Mouse (Mus musculus) embryonic facial prominence, embryonic 15.5 days (tissue): ENCODE results near the gene 6330409D20Rik. TPM values are rescaled to one million over a fixed set of nuclear protein-coding genes. Genes with fewer than 3 reads are reported as not detected.

Source experiments
- ATAC-seq: fragments of 200-750 bp; cut with Nextera tagmentation; 2 replicates; pipeline ENCODE4 v1.8.0; 2017; ENCODE audit warnings: low read depth, moderate TSS enrichment; ENCODE audit not compliant: insufficient number of reproducible peaks, low FRiP score, low TSS enrichment
- H3K27ac ChIP-seq: fragments of 300-500 bp; sonication (generic); replicated peaks from 2 replicates; pipeline ENCODE4 v1.5.1; 2015; ENCODE audit warnings: mild to moderate bottlenecking, inconsistent platforms
- H3K27me3 ChIP-seq: fragments of 300-500 bp; sonication (generic); 2 replicates; pipeline ENCODE4 v1.6.1; 2015; ENCODE audit warnings: inconsistent platforms
- H3K36me3 ChIP-seq: fragments of 300-500 bp; sonication (generic); 2 replicates; pipeline ENCODE4 v1.6.1; 2015; ENCODE audit warnings: mild to moderate bottlenecking, inconsistent platforms
- H3K4me1 ChIP-seq: fragments of 300-500 bp; sonication (generic); 2 replicates; pipeline ENCODE4 v1.6.1; 2015; ENCODE audit warnings: inconsistent platforms
- H3K4me2 ChIP-seq: fragments of 300-500 bp; sonication (generic); replicated peaks from 2 replicates; pipeline ENCODE4 v1.6.1; 2015; ENCODE audit warnings: mild to moderate bottlenecking, inconsistent platforms
- H3K4me3 ChIP-seq: fragments of 300-500 bp; sonication (generic); replicated peaks from 2 replicates; pipeline ENCODE4 v1.5.1; 2015; ENCODE audit warnings: mild to moderate bottlenecking, inconsistent platforms
- H3K9ac ChIP-seq: fragments of 300-500 bp; sonication (generic); 2 replicates; pipeline ENCODE4 v1.6.1; 2015; ENCODE audit warnings: inconsistent platforms
- H3K9me3 ChIP-seq: fragments of 300-500 bp; sonication (generic); replicated peaks from 2 replicates; pipeline ENCODE4 v1.6.1; 2016; ENCODE audit warnings: inconsistent platforms
- WGBS: fragments of 180-500 bp; shearing (Covaris S2); methylation state at CpG from one replicate; pipeline ENCODE4 v1.1.7; 2015; 5-methylcytosine and 5-hydroxymethylcytosine counted together
- polyA plus RNA-seq: library from polyadenylated mRNA; unstranded; fragments of >200 nt; fragmentation: Nextera tagmentation; extraction: Ambion mirVana; gene quantifications from 2 replicates; pipeline ENCODE4 v1.2.1, GENCODE M21; 2015

6330409D20Rik gene
- polyA plus RNA-seq, 1 experiment from 2014 or later = 0.32 TPM

DNA sequence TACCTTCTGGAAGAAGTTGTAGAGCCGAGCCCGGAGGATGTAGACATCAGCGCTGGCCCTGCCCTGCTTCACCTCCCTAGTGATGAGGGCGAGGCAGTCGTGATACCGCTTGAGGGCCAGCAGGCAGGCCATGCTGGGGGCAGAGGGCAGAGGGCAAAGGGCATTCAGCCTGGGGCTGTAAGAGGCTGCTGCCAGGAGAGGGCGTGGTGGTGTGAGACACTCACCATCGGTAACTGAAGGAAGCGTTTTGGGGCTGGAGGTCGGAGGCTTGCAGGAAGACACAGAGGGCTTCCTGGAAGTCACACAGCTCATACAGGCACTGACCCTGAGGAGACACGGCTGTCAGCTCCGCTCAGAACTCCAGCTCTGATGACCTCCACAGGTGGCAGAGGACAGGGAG lies 31.1 kb upstream of the 6330409D20Rik start:
- Histone ChIP-seq H3K27ac (no peak overlapping the region), H3K9ac (no peak overlapping the region), H3K9me3 (no peaks in the 10 kb centered on the region), H3K4me1 (peaks cover 12% of the 10 kb centered on the region), H3K36me3 (no peaks in the 10 kb centered on the region), H3K27me3 (no peaks in the 10 kb centered on the region; the same call in 1 of the 2 replicates), H3K4me3 (no peak overlapping the region), H3K4me2 (no peak overlapping the region)
- no peak for ATAC-seq
- 14% methylated on average over 12 of the region's 12 CpGs for WGBS

DNA sequence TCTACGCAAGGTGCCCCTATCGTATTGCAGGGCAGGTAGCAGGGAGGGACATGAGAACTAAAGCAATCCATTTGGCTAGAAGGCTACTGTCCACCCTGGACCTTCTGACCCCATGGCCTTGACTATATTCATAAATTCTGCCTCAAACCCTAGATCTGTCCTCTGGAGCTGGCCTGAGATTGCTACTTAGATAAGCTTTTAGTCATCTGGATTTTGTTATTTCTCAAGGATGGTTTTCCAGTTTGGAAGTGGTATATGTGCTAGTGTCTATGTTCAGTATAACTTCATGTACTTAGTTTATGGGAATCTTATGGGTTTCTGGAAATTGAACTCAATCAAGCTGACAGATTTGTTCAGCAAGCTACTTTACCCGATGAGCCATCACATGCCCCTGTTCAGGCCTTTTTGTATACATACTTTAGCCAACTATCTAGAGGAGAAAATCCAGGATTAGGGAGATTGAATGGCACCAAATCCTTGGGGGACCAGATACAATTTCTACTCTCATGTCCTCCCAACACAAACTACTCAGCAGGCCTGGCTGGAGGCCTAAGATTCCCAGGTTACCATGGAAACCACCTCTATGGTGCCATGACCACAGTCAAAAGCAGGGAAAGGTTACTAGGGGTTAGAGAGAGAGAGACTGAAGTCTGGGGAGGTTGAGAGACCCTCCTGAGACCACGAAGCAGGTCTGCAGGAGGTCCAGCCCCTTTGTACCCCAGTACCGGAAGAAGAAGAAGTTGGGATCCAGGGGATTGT lies 28.7 kb upstream of the 6330409D20Rik start:
- Histone ChIP-seq H3K4me1 (no peaks in the 10 kb centered on the region), H3K9ac (no peak overlapping the region), H3K4me3 (no peak overlapping the region), H3K27ac (no peak overlapping the region), H3K4me2 (no peak overlapping the region), H3K36me3 (no peaks in the 10 kb centered on the region), H3K9me3 (no peaks in the 10 kb centered on the region), H3K27me3 (no peaks in the 10 kb centered on the region; the same call in 1 of the 2 replicates)
- WGBS = 72% methylated on average over 5 of the region's 5 CpGs
- ATAC-seq = no peak

DNA sequence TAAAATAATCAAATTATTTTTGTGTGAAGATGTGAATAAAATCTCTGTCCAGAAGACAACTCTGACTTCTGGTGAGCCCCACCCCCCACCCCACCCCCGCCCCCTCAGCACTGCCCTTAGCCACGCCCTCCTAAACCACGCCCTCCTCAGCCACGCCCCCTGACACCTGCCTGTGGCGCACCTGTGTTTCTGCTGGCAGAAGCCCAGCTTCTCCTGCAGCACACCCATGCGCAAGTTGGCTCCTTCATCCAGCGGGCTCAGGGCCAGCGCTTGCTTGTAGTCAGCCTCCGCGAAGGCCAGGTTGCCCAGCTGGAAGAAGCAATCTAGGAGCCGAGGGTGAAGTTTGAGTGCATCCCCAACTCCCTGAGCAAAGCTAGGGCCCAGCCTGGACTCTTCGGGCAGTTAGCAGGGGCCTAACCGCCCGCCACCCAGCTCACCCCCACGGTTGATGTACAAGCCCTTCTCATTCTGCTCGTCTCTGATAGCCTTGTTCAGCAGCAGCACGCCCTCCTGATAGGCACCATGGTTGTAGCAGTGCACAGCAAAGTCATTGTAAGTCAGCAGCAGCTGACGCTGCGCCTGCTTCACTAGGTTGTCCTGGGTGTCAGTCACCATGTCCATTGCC lies 28.0 kb upstream of the 6330409D20Rik start:
- Histone ChIP-seq H3K4me1 (no peaks in the 10 kb centered on the region), H3K27me3 (no peaks in the 10 kb centered on the region; the same call in 1 of the 2 replicates), H3K9me3 (no peaks in the 10 kb centered on the region), H3K36me3 (no peaks in the 10 kb centered on the region), H3K4me3 (no peak overlapping the region), H3K4me2 (no peak overlapping the region), H3K9ac (no peak overlapping the region), H3K27ac (no peak overlapping the region)
- WGBS = 56% methylated on average over 18 of the region's 19 CpGs
- ATAC-seq = 0 out of 2 replicates have a peak, but pooled peaks have one; percentile 35

DNA sequence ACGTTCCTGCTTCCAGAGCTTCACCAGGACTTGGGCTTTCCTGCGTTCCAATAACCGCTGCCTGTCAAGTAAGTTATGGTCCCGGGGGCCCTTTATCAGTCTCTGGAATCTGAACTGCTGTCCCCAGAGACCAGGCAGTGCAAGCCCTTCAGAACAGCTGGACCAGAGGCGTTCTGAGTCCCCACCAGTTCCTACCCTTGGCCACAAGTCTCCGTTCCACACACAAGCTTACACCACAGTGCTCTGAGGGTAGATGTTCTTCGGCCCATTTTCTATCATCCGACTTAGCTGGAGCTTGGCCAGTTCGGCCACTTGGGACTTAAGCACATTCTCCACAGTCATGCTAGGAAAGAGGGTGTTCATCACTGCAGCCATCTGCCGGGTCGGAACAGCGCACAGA lies 26.4 kb upstream of the 6330409D20Rik start:
- H3K4me3 ChIP-seq = no peak overlapping the region

DNA sequence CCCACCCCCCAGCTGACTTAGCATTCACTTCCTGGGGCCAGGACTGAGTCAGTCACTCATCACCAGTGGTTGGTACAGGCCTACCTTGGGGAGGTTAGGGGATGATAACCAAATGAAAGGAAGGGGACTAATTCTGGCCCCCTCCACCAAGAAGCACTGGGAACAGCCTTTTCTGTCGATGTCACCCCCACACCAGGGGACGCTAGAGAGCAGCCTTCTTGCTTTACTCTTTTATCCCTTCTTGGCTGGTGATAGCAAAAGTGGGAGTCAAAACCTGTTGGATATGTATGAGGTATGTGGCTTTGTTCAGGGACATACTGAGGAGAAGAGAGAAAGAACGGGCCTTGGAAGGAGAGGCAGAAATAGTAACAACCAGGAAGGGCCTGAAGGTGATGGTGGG lies 22.5 kb upstream of the 6330409D20Rik start:
- peaks cover 34% of the 10 kb centered on the region for H3K36me3 ChIP-seq
- WGBS = 79% methylated on average over 3 of the region's 3 CpGs
- no peak for ATAC-seq

More for the DNA sequence above, 26.4 kb upstream of the 6330409D20Rik start:
- no peak overlapping the region for H3K4me2 ChIP-seq
- WGBS = 72% methylated on average over 12 of the region's 12 CpGs
- H3K9ac ChIP-seq = no peak overlapping the region
- no peak for ATAC-seq
- H3K27me3 ChIP-seq = no peaks in the 10 kb centered on the region; the same call in 1 of the 2 replicates
- no peaks in the 10 kb centered on the region for H3K4me1 ChIP-seq
- no peak overlapping the region for H3K27ac ChIP-seq
- peaks cover 10% of the 10 kb centered on the region for H3K36me3 ChIP-seq
- H3K9me3 ChIP-seq = no peaks in the 10 kb centered on the region

DNA sequence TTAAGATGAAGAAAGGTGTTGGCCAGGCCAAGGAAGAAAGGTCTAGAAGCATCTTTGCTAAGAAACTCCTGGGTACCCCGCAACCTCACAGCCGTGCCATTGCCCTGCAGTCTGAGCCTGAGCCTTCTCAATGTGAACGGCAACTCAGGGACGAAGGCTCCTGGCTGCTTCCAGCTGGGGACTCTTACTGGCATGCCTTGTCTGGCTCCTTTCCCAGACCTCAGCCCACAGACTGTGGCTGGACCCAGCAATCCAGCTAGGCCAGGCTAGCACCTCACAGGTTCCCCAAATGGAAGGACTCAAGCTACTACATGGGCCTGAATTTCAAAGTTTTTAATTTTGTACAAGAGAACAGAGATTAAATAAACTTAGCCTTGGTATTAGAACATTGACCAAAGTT lies 21.0 kb upstream of the 6330409D20Rik start:
- Histone ChIP-seq H3K27ac (no peak overlapping the region), H3K36me3 (peaks cover 34% of the 10 kb centered on the region), H3K27me3 (no peaks in the 10 kb centered on the region), H3K9ac (no peak overlapping the region), H3K4me1 (peaks cover 8% of the 10 kb centered on the region), H3K4me3 (no peak overlapping the region), H3K9me3 (no peaks in the 10 kb centered on the region), H3K4me2 (no peak overlapping the region)
- WGBS = 94% methylated on average over 4 of the region's 4 CpGs
- no peak for ATAC-seq

More for the DNA sequence above, 22.5 kb upstream of the 6330409D20Rik start:
- Histone ChIP-seq H3K4me1 (peaks cover 5% of the 10 kb centered on the region), H3K9me3 (no peaks in the 10 kb centered on the region), H3K4me3 (no peak overlapping the region), H3K9ac (no peak overlapping the region), H3K4me2 (no peak overlapping the region), H3K27ac (no peak overlapping the region), H3K27me3 (no peaks in the 10 kb centered on the region)

DNA sequence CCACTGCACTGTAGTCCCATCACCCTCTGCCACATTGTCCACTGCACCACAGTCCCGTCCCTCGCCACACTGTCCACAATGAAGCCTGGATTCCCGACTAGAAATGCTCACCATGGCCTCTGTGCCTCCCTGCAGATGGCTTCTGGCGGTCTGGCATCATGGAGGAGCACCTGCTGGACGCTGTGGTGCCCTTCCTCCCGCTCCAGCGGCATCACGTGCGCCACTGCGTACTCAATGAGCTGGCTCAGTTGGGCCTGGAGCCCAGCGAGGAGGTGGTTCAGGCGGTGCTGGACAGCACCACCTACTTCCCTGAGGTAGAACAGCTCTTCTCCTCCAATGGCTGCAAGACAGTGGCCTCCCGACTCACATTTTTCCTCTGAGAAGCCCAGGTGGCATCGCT lies 20.5 kb upstream of the 6330409D20Rik start:
- Histone ChIP-seq H3K27ac (no peak overlapping the region), H3K4me1 (peaks cover 11% of the 10 kb centered on the region), H3K9me3 (no peaks in the 10 kb centered on the region), H3K9ac (no peak overlapping the region), H3K36me3 (peaks cover 34% of the 10 kb centered on the region), H3K4me3 (no peak overlapping the region), H3K27me3 (no peaks in the 10 kb centered on the region), H3K4me2 (no peak overlapping the region)
- no peak for ATAC-seq
- WGBS = 90% methylated on average over 14 of the region's 14 CpGs

DNA sequence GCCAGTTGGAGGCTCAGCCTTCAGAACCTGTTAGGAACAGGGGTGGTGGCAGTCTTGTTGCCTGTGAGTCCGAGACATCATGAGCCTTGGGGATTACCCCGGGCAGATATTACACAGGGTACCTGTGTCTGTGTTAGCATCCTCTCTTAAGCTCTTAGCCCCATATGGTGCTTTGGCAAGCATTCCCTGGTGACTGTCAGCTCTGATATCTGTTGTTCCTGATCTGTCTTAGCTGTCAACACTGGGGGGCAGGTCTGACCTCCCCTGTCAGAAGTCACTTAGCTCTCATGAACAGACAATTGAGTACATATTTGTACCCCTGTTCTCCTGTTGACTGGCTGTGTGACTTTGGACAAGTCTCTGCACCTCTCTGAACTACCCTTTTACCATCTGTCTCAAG lies 18.2 kb upstream of the 6330409D20Rik start:
- Histone ChIP-seq H3K4me1 (peaks cover 11% of the 10 kb centered on the region), H3K9me3 (no peaks in the 10 kb centered on the region), H3K4me3 (no peak overlapping the region), H3K9ac (no peak overlapping the region), H3K36me3 (peaks cover 42% of the 10 kb centered on the region), H3K27me3 (no peaks in the 10 kb centered on the region), H3K27ac (no peak overlapping the region), H3K4me2 (no peak overlapping the region)
- ATAC-seq = no peak
- WGBS = 85% methylated on average over 2 of the region's 2 CpGs

DNA sequence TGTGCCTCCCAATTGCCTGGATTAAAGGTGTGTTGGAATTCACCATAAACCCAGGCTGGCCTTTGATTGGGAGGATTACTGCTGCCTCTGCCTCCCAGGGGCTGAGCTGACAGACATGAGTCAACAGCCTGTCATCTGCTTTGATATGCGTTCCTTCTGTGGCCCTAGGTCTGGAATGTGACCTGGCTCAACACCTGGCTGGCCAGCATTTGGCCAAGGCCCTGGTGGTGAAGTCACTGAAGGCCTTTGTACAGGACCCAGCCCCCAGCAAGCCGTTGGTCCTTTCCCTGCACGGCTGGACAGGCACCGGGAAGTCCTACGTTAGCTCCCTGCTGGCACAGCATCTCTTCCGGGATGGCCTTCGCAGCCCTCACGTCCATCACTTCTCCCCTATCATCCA lies 17.7 kb upstream of the 6330409D20Rik start:
- H3K9ac ChIP-seq = no peak overlapping the region
- WGBS = 66% methylated on average over 8 of the region's 8 CpGs
- no peak overlapping the region for H3K4me2 ChIP-seq
- peaks cover 11% of the 10 kb centered on the region for H3K4me1 ChIP-seq
- no peak overlapping the region for H3K4me3 ChIP-seq
- H3K36me3 ChIP-seq = peaks cover 42% of the 10 kb centered on the region
- H3K27ac ChIP-seq = no peak overlapping the region
- H3K27me3 ChIP-seq = no peaks in the 10 kb centered on the region
- no peaks in the 10 kb centered on the region for H3K9me3 ChIP-seq
- ATAC-seq = no peak

DNA sequence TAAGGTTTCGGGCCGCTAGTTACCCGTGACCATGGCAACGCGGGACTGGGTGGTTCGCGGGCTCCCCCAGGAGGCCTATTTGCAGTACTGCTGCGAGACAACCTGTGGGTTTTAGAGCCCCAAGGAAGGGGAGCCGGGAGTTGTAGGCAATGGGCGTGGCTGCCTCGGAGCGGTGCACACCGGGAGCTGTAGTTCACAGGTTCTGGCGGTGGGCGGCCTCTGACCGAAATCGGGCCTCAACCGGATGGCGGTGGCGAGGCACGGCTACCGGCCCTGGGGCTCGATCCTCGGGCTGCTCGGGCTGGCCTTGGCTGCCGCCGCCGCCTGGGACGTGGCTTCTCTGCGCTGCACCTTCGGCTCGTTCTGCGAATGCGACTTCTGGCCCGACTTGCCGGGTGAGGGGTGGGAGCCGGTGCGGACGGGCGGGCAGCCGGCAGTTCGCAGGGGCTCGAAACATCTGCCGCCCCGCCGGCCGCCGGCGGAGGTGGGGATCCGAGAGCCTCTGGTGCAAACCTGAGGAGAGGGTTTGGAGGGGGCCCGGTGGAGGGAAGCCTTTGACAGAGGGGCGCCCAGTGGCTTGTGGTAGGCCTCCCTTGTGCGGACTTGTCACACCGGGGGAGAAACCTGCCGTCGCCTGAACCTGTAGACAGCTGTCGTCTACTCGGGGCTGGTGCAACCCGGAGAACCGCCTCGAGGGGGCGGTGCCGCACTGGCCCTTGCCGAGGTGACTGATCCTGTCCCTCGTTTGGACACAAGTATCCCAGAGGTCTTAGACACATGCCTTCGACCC lies 16.4 kb upstream of the 6330409D20Rik start, which contains the start of gene Tor2a:
Gene Tor2a (plus strand): TSS at position 179 of the 790 bp plus-strand sequence.
- Histone ChIP-seq H3K4me1 (peaks cover 11% of the 10 kb centered on the region), H3K9ac (peak within 1 kb of the TSS; percentile 87)
- ATAC-seq = peak; percentile 92

DNA sequence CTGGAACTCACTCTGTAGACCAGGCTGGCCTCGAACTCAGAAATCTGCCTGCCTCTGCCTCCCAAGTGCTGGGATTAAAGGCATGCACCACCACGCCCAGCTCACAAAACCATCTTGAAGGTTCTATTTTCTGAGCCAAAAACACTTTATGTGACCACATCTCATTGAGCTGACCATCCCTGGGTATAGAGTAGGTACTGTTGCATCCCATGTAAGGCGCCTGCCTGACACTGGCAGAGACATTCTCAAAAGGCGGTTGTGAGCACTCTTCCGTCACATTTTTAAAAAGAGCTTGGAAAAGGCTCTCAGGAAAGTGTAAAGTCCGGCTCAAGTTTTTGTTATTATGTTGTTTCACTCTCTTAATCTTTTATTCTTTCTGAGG lies 15.8 kb upstream of the 6330409D20Rik start:
- peak overlapping the region; percentile 48; the same call in 1 of the 2 replicates for H3K27ac ChIP-seq
- peak overlapping the region; percentile 56 for H3K4me2 ChIP-seq
- peaks cover 30% of the 10 kb centered on the region for H3K36me3 ChIP-seq
- H3K9ac ChIP-seq = no peak overlapping the region
- no peak for ATAC-seq
- H3K9me3 ChIP-seq = no peaks in the 10 kb centered on the region
- H3K4me3 ChIP-seq = peak overlapping the region; percentile 79
- WGBS = 33% methylated on average over 6 of the region's 6 CpGs
- H3K27me3 ChIP-seq = no peaks in the 10 kb centered on the region
- H3K4me1 ChIP-seq = peaks cover 14% of the 10 kb centered on the region

More for the DNA sequence above, 16.4 kb upstream of the 6330409D20Rik start, which contains the start of gene Tor2a:
- WGBS = under 1% methylated on average over 56 of the region's 66 CpGs
- Histone ChIP-seq H3K9me3 (no peaks in the 10 kb centered on the region), H3K4me3 (peak within 1 kb of the TSS; percentile 79), H3K27me3 (no peaks in the 10 kb centered on the region), H3K4me2 (peak within 1 kb of the TSS; percentile 56), H3K27ac (peak within 1 kb of the TSS; percentile 94), H3K36me3 (peaks cover 36% of the 10 kb centered on the region)
